9 mouse cellular contexts compared by ENCODE assay signal in genomic region chr17:66480491-66481278, GRCm38 (mm10). TPM values are rescaled to one million over a fixed set of nuclear protein-coding genes. Genes with fewer than 3 reads are reported as not detected.
A peak's percentile ranks its signal among the peaks of the same experiment; 100 is the strongest.
DNase-seq lines count a peak whose midpoint lies in the region; ATAC-seq lines count a peak whose summit lies in the region.
"Had no signal": no experiment of that assay in that cellular context is flagged by ENCODE, and none has a peak within 500 bp of the region (broad histone marks: within the 10 kb centered on the region; RNA-seq: fewer than 3 reads in every experiment).

No protein-coding gene starts in this region.

- WGBS in heart, embryonic 14.5 days: 32% methylated on average over 17 of the region's 17 CpGs
- 18% methylated on average over 17 of the region's 17 CpGs for WGBS in hindbrain, embryonic 13.5 days
- 9% methylated on average over 17 of the region's 17 CpGs for WGBS in midbrain, embryonic 11.5 days

- H3K4me3 ChIP-seq in heart, embryonic 14.5 days (ENCODE audit: control insufficient read depth in 1 of 2, insufficient read depth in 1 of 2, low read depth in 1 of 2, low read length in 2 of 2): peak overlapping the region; percentile 19 to 26; a peak in 3 of 4 replicates
- no peak overlapping the region for H3K4me3 ChIP-seq in hindbrain, embryonic 13.5 days
- no peak overlapping the region for H3K4me3 ChIP-seq in midbrain, embryonic 11.5 days (ENCODE audit: low read depth, low read length)

- intact Hi-C loops in heart, postnatal 10 days (cut with DNase I): no loop called here

- no peaks in the 10 kb centered on the region for H3K27me3 ChIP-seq in heart, embryonic 14.5 days (ENCODE audit: control insufficient read depth, insufficient read depth, low read length)
- no peaks in the 10 kb centered on the region for H3K27me3 ChIP-seq in hindbrain, embryonic 13.5 days
- no peaks in the 10 kb centered on the region for H3K27me3 ChIP-seq in midbrain, embryonic 11.5 days (ENCODE audit: control insufficient read depth, insufficient read depth, low read length)

- ATAC-seq in heart, embryonic 14.5 days (ENCODE audit: insufficient number of reproducible peaks, insufficient read depth, low FRiP score, low read depth): no peak
- peak; percentile 34 for ATAC-seq in hindbrain, embryonic 13.5 days (ENCODE audit: low FRiP score)
- no peak for ATAC-seq in midbrain, embryonic 11.5 days (ENCODE audit: low FRiP score)

- H3K9me3 ChIP-seq in heart, embryonic 14.5 days (ENCODE audit: control insufficient read depth, low read length): no peaks in the 10 kb centered on the region
- H3K9me3 ChIP-seq in hindbrain, embryonic 13.5 days: no peaks in the 10 kb centered on the region
- H3K9me3 ChIP-seq in midbrain, embryonic 11.5 days (ENCODE audit: control insufficient read depth, low read length): no peaks in the 10 kb centered on the region

- peak overlapping the region; percentile 60 for H3K4me2 ChIP-seq in heart, embryonic 14.5 days (ENCODE audit: low read length)
- H3K4me2 ChIP-seq in hindbrain, embryonic 13.5 days: peak overlapping the region; percentile 48
- peak overlapping the region; percentile 41 for H3K4me2 ChIP-seq in midbrain, embryonic 11.5 days

- H3K36me3 ChIP-seq in heart, embryonic 14.5 days (ENCODE audit: control insufficient read depth, insufficient read depth, low read length): no peaks in the 10 kb centered on the region
- H3K36me3 ChIP-seq in hindbrain, embryonic 13.5 days: no peaks in the 10 kb centered on the region
- H3K36me3 ChIP-seq in midbrain, embryonic 11.5 days (ENCODE audit: control insufficient read depth, insufficient read depth, low read length): no peaks in the 10 kb centered on the region

- peak overlapping the region; percentile 44; the same call in 1 of the 2 replicates for H3K9ac ChIP-seq in heart, embryonic 14.5 days (ENCODE audit: low read length)
- peak overlapping the region; percentile 60; the same call in 1 of the 2 replicates for H3K9ac ChIP-seq in hindbrain, embryonic 13.5 days
- peak overlapping the region; percentile 1; the same call in 1 of the 2 replicates for H3K9ac ChIP-seq in midbrain, embryonic 11.5 days (ENCODE audit: low read length)

- no peak overlapping the region for H3K27ac ChIP-seq in heart, embryonic 14.5 days (replicated peaks in 1 of 2; ENCODE audit: control insufficient read depth in 1 of 2, insufficient read depth in 1 of 2, low read depth in 2 of 2, low read length in 2 of 2)
- H3K27ac ChIP-seq in hindbrain, embryonic 13.5 days: peak overlapping the region; percentile 86
- peak overlapping the region; percentile 98 for H3K27ac ChIP-seq in midbrain, embryonic 11.5 days (ENCODE audit: low read depth, low read length)

- peaks cover 8% of the 10 kb centered on the region in 2 experiments; a peak in 3 of 4 replicates for H3K4me1 ChIP-seq in heart, embryonic 14.5 days (ENCODE audit: control insufficient read depth in 2 of 2, insufficient read depth in 2 of 2, low read length in 2 of 2)
- H3K4me1 ChIP-seq in hindbrain, embryonic 13.5 days (replicated peaks): peaks cover 34% of the 10 kb centered on the region
- H3K4me1 ChIP-seq in midbrain, embryonic 11.5 days (ENCODE audit: control insufficient read depth, insufficient read depth, low read length): peaks cover 32% of the 10 kb centered on the region

- DNase-seq in heart, postnatal 10 days: no peak
- peak; percentile 66 for DNase-seq in ZHBTc4 (ENCODE audit: low read depth, low spot score)
- no peak for DNase-seq in midbrain, embryonic 11.5 days (ENCODE audit: low spot score, missing footprints)
- no peak for DNase-seq in c-Kit-positive CD71-positive TER-119-positive erythroid progenitor cells, embryonic 14.5 days (ENCODE audit: low spot score)
- DNase-seq in adrenal gland, postnatal 4 days (ENCODE audit: low spot score in 2 of 2): no peak
- no peak for DNase-seq in Muller cell, postnatal 12 days (ENCODE audit: inconsistent ontology term)
- DNase-seq: layer of hippocampus, adult 9-11 months had no signal

RNA-seq across cellular contexts. Expression of gene Mtcl1, which starts 31.1 kb away (rescaled TPM):
- 1.0 and 1.1 TPM in 2 replicates for polyA plus RNA-seq in heart, embryonic 14.5 days (2014; fragmentation: Nextera tagmentation; extraction: Ambion mirVana)
- 1 to 10 TPM; 4.1 to 4.7 TPM for total RNA-seq in heart, postnatal 10 days (2021)
- polyA plus RNA-seq in hindbrain, embryonic 13.5 days (2015; fragmentation: Nextera tagmentation; extraction: Ambion mirVana): 50.9 TPM in 2 replicates
- 43.5 and 47.3 TPM in 2 replicates for polyA plus RNA-seq in midbrain, embryonic 11.5 days (2014; fragmentation: Nextera tagmentation; extraction: Ambion mirVana)
- total RNA-seq in adrenal gland, postnatal 4 days (2021): 10 to 100 TPM; 20.5 to 21.7 TPM

RNA-seq across cellular contexts. Expression of gene Rab12, which starts 38.8 kb away (rescaled TPM):
- 67.5 and 74.2 TPM in 2 replicates for polyA plus RNA-seq in heart, embryonic 14.5 days (2014; fragmentation: Nextera tagmentation; extraction: Ambion mirVana)
- 100 to 1,000 TPM; 139 to 142 TPM for total RNA-seq in heart, postnatal 10 days (2021)
- polyA plus RNA-seq in hindbrain, embryonic 13.5 days (2015; fragmentation: Nextera tagmentation; extraction: Ambion mirVana): 60.7 and 66.5 TPM in 2 replicates
- 40.9 and 45.0 TPM in 2 replicates for polyA plus RNA-seq in midbrain, embryonic 11.5 days (2014; fragmentation: Nextera tagmentation; extraction: Ambion mirVana)
- total RNA-seq in adrenal gland, postnatal 4 days (2021): 100 to 1,000 TPM; 108 to 127 TPM

Comparison
In these comparisons a context has a peak if more than half of its experiments do, and no peak if none do; other contexts are left out.
1. H3K27ac ChIP-seq: peak in hindbrain, embryonic 13.5 days (single experiment) and midbrain, embryonic 11.5 days (single experiment); none in heart, embryonic 14.5 days (0 of 2).
2. H3K4me3 ChIP-seq: peak in heart, embryonic 14.5 days (2 of 2); none in hindbrain, embryonic 13.5 days (single experiment) and midbrain, embryonic 11.5 days (single experiment).
3. H3K9ac ChIP-seq: peak in every context shown above with its lines; median percentile 60 in hindbrain, embryonic 13.5 days; 44 in heart, embryonic 14.5 days; 1 in midbrain, embryonic 11.5 days.
4. RNA of gene Mtcl1, which starts 31.1 kb away (polyA plus RNA-seq): 50.9 TPM in hindbrain, embryonic 13.5 days and 43.5 to 47.3 TPM in midbrain, embryonic 11.5 days; 1.0 to 1.1 TPM in heart, embryonic 14.5 days; every median in the first group is over 10 times any median in the second.
5. Peak in every context shown above with its lines, with median percentiles within 50 percentile points of each other: H3K4me2 ChIP-seq.